Mouse (Mus musculus): ENCODE data around the gene Hmga1b. TPM values are rescaled to one million over a fixed set of nuclear protein-coding genes. Genes with fewer than 3 reads are reported as not detected.
"Not testable (repeated sequence)": the region's sequence is repeated elsewhere in the genome, so short reads cannot be mapped to it uniquely, and the experiment has no call there.

The Hmga1b gene
- polyA plus RNA-seq, 1 experiment: 20.5 TPM

DNA sequence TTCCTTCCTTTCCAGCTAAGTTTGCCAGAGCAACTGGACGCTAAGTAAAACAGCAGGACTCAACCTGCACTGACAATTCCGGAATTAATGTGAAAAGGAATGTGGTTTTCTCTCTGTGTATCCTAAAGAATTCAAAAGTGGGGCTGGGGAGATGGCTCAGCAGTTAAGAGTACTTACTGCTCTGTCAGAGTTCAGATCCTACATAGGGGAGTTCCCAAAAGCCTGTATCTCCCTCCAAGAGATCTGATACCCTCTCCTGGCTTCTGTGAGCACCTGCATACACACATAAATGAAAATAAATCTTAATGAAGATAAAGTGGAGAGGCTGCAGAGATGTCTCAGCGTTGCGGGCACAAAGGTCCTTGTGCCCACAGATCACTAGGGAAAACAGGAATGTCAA, 11.0 kb upstream of the Hmga1b start:
- Histone ChIP-seq H3K36me3 (ENCODE audit: control insufficient read depth) (no peaks in the 10 kb centered on the region), H3K4me1 (ENCODE audit: control insufficient read depth) (no peaks in the 10 kb centered on the region), H3K4me3 (replicated peaks) (no peak overlapping the region), H3K9me3 (ENCODE audit: control insufficient read depth, low read length) (peaks cover 4% of the 10 kb centered on the region; the same call in 1 of the 2 replicates), H3K27me3 (ENCODE audit: control insufficient read depth) (peaks cover 3% of the 10 kb centered on the region; the same call in 1 of the 2 replicates)
- TF ChIP-seq GATA1 (IDR thresholded peaks at IDR 0.05; ENCODE audit: low read length): no peak
- TF ChIP-seq TAL1 (IDR thresholded peaks at IDR 0.05; ENCODE audit: low read length): no peak

DNA sequence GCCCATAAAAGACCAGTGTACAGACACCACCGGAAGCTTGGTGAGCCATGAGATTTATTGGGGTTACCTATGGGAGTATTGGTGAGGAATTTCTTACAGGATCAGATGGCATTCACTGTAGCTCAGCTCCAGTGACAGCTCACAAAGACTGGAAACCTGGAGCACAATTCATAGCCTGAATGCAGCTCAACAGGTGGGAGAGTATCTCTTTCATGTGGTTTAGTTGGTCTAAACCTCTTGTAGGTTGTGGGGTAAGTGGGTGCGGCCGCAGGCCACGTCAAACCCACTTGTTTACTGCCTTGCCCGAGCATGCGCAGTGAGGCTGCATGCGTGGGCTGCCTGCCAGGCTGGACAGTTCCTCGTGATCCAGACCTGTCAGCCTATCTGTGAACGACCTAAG, 2.4 kb upstream of the Hmga1b start:
- no peaks in the 10 kb centered on the region for H3K36me3 ChIP-seq (ENCODE audit: control insufficient read depth)
- no peak for TF ChIP-seq GATA1 (IDR thresholded peaks at IDR 0.05; ENCODE audit: low read length)
- no peak for TF ChIP-seq TAL1 (IDR thresholded peaks at IDR 0.05; ENCODE audit: low read length)
- H3K4me3 ChIP-seq (replicated peaks): no peak overlapping the region
- H3K27me3 ChIP-seq (ENCODE audit: control insufficient read depth): peaks cover 17% of the 10 kb centered on the region
- H3K4me1 ChIP-seq (ENCODE audit: control insufficient read depth): no peaks in the 10 kb centered on the region
- peaks cover 50% of the 10 kb centered on the region for H3K9me3 ChIP-seq (ENCODE audit: control insufficient read depth, low read length)

DNA sequence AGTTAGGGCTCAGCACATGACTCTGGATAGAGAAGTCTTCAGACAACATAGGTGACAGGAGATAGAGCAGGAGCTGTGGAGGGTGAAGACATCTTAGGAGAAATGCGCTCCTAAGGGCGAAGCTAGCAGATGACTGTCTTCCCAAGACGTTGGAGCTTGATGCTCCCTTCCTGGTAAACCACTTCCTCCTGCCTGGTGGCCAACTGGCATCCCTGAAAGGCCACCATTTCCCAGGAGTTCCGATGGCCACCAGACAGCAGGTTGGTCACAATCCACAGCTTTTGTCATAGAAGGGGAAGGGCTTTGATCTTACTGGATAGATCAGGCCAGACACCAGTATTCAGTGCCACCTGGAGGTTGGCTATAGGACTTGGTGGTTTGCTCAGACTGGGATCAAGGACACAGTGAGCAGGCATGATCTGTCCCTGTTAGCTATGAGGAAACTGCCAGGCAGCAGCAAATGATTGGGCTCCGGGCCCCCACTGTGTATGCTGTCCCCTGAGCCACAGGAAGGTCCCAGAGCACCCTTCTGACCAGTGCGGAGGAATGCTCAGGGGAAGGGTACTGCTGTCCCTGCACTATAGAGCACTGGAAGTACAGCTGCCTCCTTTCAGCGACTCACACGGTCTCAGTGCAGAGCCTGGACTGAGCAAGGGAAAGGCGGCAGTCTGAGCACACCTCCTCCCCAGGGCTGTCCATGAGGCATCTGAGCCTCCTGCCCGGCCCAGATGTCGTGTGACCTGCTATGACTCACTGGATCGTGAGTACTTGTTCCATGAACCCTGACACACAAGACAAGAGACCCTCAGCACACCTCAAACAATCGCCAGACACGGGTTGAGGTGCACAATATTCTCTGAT, 553 bp upstream of the Hmga1b start:
- Histone ChIP-seq H3K4me1 (ENCODE audit: control insufficient read depth) (no peaks in the 10 kb centered on the region), H3K4me3 (replicated peaks) (no peak overlapping the region), H3K36me3 (ENCODE audit: control insufficient read depth) (no peaks in the 10 kb centered on the region), H3K9me3 (ENCODE audit: control insufficient read depth, low read length) (peaks cover 42% of the 10 kb centered on the region), H3K27me3 (ENCODE audit: control insufficient read depth) (peaks cover 21% of the 10 kb centered on the region)
- TF ChIP-seq GATA1 (IDR thresholded peaks at IDR 0.05; ENCODE audit: low read length): no peak
- TF ChIP-seq TAL1 (IDR thresholded peaks at IDR 0.05; ENCODE audit: low read length): no peak

DNA sequence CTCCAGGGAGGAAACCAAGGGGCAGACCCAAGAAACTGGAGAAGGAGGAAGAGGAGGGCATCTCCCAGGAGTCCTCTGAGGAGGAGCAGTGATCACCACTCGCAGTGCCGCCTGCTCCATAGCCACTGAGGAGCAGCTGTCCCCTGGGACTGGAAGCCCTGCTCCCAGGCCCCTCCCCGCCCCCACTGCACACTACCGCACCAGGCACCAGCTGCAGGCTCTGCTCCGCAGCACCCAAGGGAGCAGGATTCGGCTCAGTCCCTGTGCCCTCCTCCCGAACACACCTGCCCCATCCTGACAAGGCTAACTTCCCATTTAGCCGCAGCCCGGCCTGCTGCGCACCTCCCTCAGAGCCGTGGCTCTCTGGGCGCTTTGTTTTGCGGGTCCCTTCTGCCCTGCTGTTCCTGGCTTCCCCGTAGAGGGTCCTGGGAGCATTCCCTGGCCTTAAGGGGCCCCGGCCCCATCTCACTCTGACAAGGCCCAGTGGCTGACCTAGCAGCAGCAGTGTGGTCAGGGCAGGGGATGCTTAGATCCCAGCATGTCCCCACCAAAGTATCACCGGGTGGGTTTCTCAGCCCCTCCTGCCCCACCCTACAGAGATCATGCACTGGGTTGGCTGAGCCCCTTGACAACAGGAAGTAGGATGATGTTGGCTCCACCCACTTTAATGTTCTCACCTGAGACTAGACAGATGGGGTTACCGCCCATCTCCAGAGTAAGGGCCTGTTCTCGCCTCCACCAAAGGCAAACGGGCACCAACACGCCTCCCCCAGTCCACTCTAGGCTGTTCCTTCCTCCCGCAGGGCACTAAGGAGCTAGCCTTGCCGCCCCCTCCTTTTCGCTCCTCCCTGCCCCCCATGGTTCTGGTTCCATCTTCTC, 766 bp downstream of the Hmga1b start:
- H3K4me3 ChIP-seq (replicated peaks); H3K4me1 ChIP-seq (ENCODE audit: control insufficient read depth); H3K36me3 ChIP-seq (ENCODE audit: control insufficient read depth): not testable (repeated sequence)
- Histone ChIP-seq H3K9me3 (ENCODE audit: control insufficient read depth, low read length) (peaks cover 32% of the 10 kb centered on the region), H3K27me3 (ENCODE audit: control insufficient read depth) (peaks cover 25% of the 10 kb centered on the region)

DNA sequence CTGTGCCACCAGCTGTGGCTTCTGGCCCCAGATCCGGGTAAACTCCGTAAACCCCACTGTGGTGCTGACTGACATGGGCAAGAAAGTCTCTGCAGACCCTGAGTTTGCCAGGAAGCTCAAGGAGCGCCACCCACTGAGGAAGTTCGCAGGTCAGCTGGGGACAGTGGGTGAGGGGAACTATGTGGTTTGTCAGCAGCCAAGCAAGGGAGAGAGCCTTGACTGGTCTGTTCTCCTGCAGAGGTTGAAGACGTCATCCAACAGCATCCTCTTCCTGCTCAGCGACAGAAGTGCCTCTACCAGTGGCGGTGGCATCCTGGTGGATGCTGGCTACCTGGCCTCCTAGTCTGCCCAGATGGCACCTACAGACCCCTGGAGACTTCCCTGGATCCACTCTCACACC, 4.4 kb downstream of the Hmga1b start:
- not testable (repeated sequence) for H3K4me1 ChIP-seq (ENCODE audit: control insufficient read depth); H3K9me3 ChIP-seq (ENCODE audit: control insufficient read depth, low read length); H3K36me3 ChIP-seq (ENCODE audit: control insufficient read depth); H3K4me3 ChIP-seq (replicated peaks)
- H3K27me3 ChIP-seq (ENCODE audit: control insufficient read depth): peaks cover 19% of the 10 kb centered on the region

DNA sequence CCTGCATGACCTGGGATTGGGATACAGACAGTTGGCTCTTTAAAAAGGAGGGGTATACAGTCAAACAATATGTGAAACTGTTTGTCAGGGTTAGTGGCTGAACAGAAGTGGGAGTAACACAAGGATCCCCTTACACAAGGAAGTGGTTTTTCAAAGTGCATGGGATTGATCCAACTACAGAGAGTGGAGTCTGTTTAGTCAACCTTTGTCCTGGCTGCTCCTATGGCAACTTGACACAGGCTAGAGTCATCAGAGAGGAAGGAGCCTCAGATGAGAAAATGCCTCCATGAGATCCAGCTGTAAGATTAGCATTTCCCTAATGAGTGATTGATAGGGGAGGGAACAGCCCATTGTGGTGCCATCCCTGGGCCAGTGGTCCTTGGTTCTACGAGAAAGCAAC, 5.6 kb downstream of the Hmga1b start:
- H3K9me3 ChIP-seq (ENCODE audit: control insufficient read depth, low read length): no peaks in the 10 kb centered on the region
- H3K27me3 ChIP-seq (ENCODE audit: control insufficient read depth): peaks cover 12% of the 10 kb centered on the region
- H3K4me3 ChIP-seq (replicated peaks): no peak overlapping the region
- no peak for TF ChIP-seq TAL1 (IDR thresholded peaks at IDR 0.05; ENCODE audit: low read length)
- no peak for TF ChIP-seq GATA1 (IDR thresholded peaks at IDR 0.05; ENCODE audit: low read length)
- no peaks in the 10 kb centered on the region for H3K36me3 ChIP-seq (ENCODE audit: control insufficient read depth)
- no peaks in the 10 kb centered on the region for H3K4me1 ChIP-seq (ENCODE audit: control insufficient read depth)

DNA sequence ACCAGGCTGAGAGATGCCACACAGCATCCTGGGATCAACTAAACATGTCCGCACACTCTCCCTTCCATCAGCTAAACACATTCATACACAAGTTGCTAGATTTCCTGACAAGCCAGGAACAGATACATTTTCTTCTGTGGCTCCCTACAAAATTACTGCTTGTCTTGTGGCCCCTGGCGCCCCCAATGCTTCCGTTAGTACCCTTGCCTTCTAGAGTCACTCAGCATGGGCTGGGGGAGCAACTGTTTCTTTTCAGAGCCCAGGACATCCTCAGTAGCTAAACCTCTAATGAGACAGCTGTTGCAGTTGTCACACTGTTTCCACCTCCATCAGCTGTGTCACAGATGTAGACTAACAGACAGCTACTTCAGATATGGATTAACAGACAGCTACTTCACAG, 10.2 kb downstream of the Hmga1b start:
- H3K27me3 ChIP-seq (ENCODE audit: control insufficient read depth): peaks cover 3% of the 10 kb centered on the region; the same call in 1 of the 2 replicates
- TF ChIP-seq TAL1 (IDR thresholded peaks at IDR 0.05; ENCODE audit: low read length): no peak
- no peak for TF ChIP-seq GATA1 (IDR thresholded peaks at IDR 0.05; ENCODE audit: low read length)
- no peaks in the 10 kb centered on the region for H3K36me3 ChIP-seq (ENCODE audit: control insufficient read depth)
- H3K4me3 ChIP-seq (replicated peaks): no peak overlapping the region
- no peaks in the 10 kb centered on the region for H3K9me3 ChIP-seq (ENCODE audit: control insufficient read depth, low read length)
- H3K4me1 ChIP-seq (ENCODE audit: control insufficient read depth): no peaks in the 10 kb centered on the region; the same call in 1 of the 2 replicates

DNA sequence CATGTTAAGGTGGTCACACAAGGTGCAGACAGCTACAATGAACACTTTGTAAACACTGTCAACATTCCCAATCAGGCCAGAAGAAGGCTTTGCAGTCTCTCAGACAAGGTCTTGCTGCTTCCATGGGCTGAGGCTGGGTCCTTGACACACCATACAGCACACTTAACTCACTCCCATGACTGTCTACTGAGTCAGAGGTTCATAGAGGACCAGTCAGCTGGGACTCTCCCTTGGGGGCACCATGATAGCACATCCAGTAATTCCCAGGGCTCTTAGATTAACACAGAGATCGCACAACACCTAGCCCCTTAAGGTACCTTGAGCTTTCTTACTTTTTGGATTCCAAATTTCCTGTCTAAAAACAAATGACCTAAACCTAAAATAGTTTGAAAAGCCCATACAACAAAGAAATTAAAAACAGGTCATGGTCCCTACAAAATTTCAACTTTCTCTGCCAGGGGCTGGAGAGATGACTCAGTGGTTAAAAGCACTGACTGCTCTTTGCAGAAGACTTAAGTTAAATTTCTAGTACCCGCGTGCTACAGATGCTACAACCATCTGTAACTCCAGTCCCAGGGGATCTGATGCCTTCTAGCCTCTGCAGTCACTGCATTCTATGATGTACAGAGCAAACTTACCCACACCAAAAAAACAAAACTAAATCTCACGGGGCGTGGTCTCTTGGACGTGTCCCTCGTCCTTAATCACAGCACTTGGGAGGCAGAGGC, 11.0 kb downstream of the Hmga1b start:
- no peak for TF ChIP-seq TAL1 (IDR thresholded peaks at IDR 0.05; ENCODE audit: low read length)
- TF ChIP-seq GATA1 (IDR thresholded peaks at IDR 0.05; ENCODE audit: low read length): no peak
- no peaks in the 10 kb centered on the region for H3K36me3 ChIP-seq (ENCODE audit: control insufficient read depth)
- H3K9me3 ChIP-seq (ENCODE audit: control insufficient read depth, low read length): no peaks in the 10 kb centered on the region
- no peaks in the 10 kb centered on the region; the same call in 1 of the 2 replicates for H3K4me1 ChIP-seq (ENCODE audit: control insufficient read depth)
- peaks cover 3% of the 10 kb centered on the region; the same call in 1 of the 2 replicates for H3K27me3 ChIP-seq (ENCODE audit: control insufficient read depth)
- no peak overlapping the region for H3K4me3 ChIP-seq (replicated peaks)
